Comparison of ENCODE assay signal across 8 mouse cellular contexts in genomic region chr1:156085770-156086169, GRCm38 (mm10). TPM values are rescaled to one million over a fixed set of nuclear protein-coding genes. Genes with fewer than 3 reads are reported as not detected.
DNase-seq lines count a peak whose midpoint lies in the region; ATAC-seq and TF ChIP-seq lines count a peak whose summit lies in the region.

No protein-coding gene starts in this region.

- TF ChIP-seq POLR2A in cortical plate, adult 2 months (IDR thresholded peaks at IDR 0.05; ENCODE audit: extremely low read depth, insufficient read depth, low read length) = no peak
- TF ChIP-seq POLR2A in limb, embryonic 14.5 days (IDR thresholded peaks at IDR 0.05; ENCODE audit: borderline replicate concordance, extremely low read depth, insufficient read depth, insufficient read length) = no peak

- no peak overlapping the region for H3K9ac ChIP-seq in limb, embryonic 11.5 days (ENCODE audit: low read length)
- H3K9ac ChIP-seq in limb, embryonic 14.5 days (ENCODE audit: low read depth, low read length, severe bottlenecking) = no peak overlapping the region

- H3K4me2 ChIP-seq in limb, embryonic 11.5 days (ENCODE audit: low read depth, severe bottlenecking) = no peak overlapping the region
- H3K4me2 ChIP-seq in limb, embryonic 14.5 days (replicated peaks; ENCODE audit: low read depth, low read length, severe bottlenecking) = no peak overlapping the region

- H3K27me3 ChIP-seq in limb, embryonic 11.5 days (ENCODE audit: control insufficient read depth, insufficient read depth, low read length) = no peaks in the 10 kb centered on the region
- H3K27me3 ChIP-seq in limb, embryonic 10.5 days (ENCODE audit: low read depth, poor library complexity, severe bottlenecking) = peaks cover 8% of the 10 kb centered on the region
- no peaks in the 10 kb centered on the region for H3K27me3 ChIP-seq in limb, embryonic 14.5 days (ENCODE audit: control insufficient read depth, insufficient read depth, low read length)

- no peaks in the 10 kb centered on the region for H3K9me3 ChIP-seq in limb, embryonic 11.5 days (ENCODE audit: control insufficient read depth, low read length)
- H3K9me3 ChIP-seq in limb, embryonic 10.5 days (replicated peaks) = no peaks in the 10 kb centered on the region
- no peaks in the 10 kb centered on the region for H3K9me3 ChIP-seq in limb, embryonic 14.5 days (ENCODE audit: control insufficient read depth, low read length)

- H3K27ac ChIP-seq in limb, embryonic 11.5 days (replicated peaks; ENCODE audit: low read depth, low read length) = no peak overlapping the region
- H3K27ac ChIP-seq in limb, embryonic 10.5 days = no peak overlapping the region
- H3K27ac ChIP-seq in cortical plate, adult 2 months (ENCODE audit: insufficient read depth, low read length) = no peak overlapping the region
- H3K27ac ChIP-seq in limb, embryonic 14.5 days (replicated peaks; ENCODE audit: low read depth, low read length) = no peak overlapping the region

- peaks cover 9% of the 10 kb centered on the region for H3K4me1 ChIP-seq in limb, embryonic 11.5 days (ENCODE audit: control insufficient read depth, insufficient read depth, low read length)
- peaks cover 15% of the 10 kb centered on the region for H3K4me1 ChIP-seq in limb, embryonic 10.5 days
- H3K4me1 ChIP-seq in cortical plate, adult 2 months (ENCODE audit: control insufficient read depth, insufficient read depth, low read length) = no peaks in the 10 kb centered on the region
- H3K4me1 ChIP-seq in limb, embryonic 14.5 days (ENCODE audit: control insufficient read depth, insufficient read depth, low read length) = no peaks in the 10 kb centered on the region

- 54% methylated on average over 5 of the region's 5 CpGs for WGBS in limb, embryonic 11.5 days
- WGBS in limb, embryonic 10.5 days = 69% methylated on average over 5 of the region's 5 CpGs
- 60% methylated on average over 5 of the region's 5 CpGs for WGBS in limb, embryonic 14.5 days

- no peak for ATAC-seq in limb, embryonic 11.5 days (ENCODE audit: insufficient number of reproducible peaks, low FRiP score, low TSS enrichment, low read depth)
- peak; percentile 41; the same call in 1 of the 2 replicates for ATAC-seq in limb, embryonic 14.5 days (ENCODE audit: low FRiP score, low read depth)
- ATAC-seq in neutrophil, adult 5-6 weeks (ENCODE audit: extremely low read depth, insufficient number of reproducible peaks, low FRiP score, poor library complexity, severe bottlenecking) = peak; percentile 55; the same call in 1 of the 2 replicates

- peak; percentile 67 for TF ChIP-seq CTCF in cortical plate, adult 2 months (IDR thresholded peaks at IDR 0.05; ENCODE audit: extremely low read depth, insufficient read depth, low read length)

- intact Hi-C loops in heart, postnatal 14 days (cut with DNase I) = loop anchor here (1.0 to 5.0 kb wide), 3 partner anchors 142 to 457 kb away; no protein-coding TSS in a partner anchor

- no peaks in the 10 kb centered on the region for H3K36me3 ChIP-seq in limb, embryonic 11.5 days (ENCODE audit: control insufficient read depth, insufficient read depth, low read length)
- no peaks in the 10 kb centered on the region for H3K36me3 ChIP-seq in limb, embryonic 10.5 days
- H3K36me3 ChIP-seq in limb, embryonic 14.5 days (ENCODE audit: control insufficient read depth, insufficient read depth, low read length) = no peaks in the 10 kb centered on the region

- peak; percentile 42 for DNase-seq in limb, embryonic 11.5 days (ENCODE audit: low spot score)
- no peak for DNase-seq in limb, embryonic 10.5 days (ENCODE audit: low spot score)
- DNase-seq in MN1 (ENCODE audit: low spot score) = peak; percentile 88
- peak; percentile 11 to 44 for DNase-seq in heart, postnatal 14 days
- DNase-seq in limb, embryonic 14.5 days (ENCODE audit: low spot score) = peak; percentile 85
- no peak for DNase-seq in yolk sac, embryonic 10.5 days (ENCODE audit: low spot score)

- no peak overlapping the region for H3K4me3 ChIP-seq in limb, embryonic 11.5 days (ENCODE audit: low read depth, low read length)
- no peak overlapping the region for H3K4me3 ChIP-seq in limb, embryonic 10.5 days
- no peak overlapping the region for H3K4me3 ChIP-seq in cortical plate, adult 2 months (ENCODE audit: insufficient read depth, low read length)
- H3K4me3 ChIP-seq in limb, embryonic 14.5 days (replicated peaks; ENCODE audit: low read length) = no peak overlapping the region

RNA-seq across cellular contexts. Expression of gene Tor1aip1, which starts 49.5 kb away (rescaled TPM):
- polyA plus RNA-seq in limb, embryonic 11.5 days (2014; fragmentation: Nextera tagmentation; extraction: Ambion mirVana) = 42.3 and 44.7 TPM in 2 replicates
- polyA plus RNA-seq in limb, embryonic 10.5 days (2016; fragmentation: Nextera tagmentation; extraction: Ambion mirVana) = 39.1 and 43.0 TPM in 2 replicates
- polyA plus RNA-seq in cortical plate, adult 2 months (2012; rRNA removed) = 17.9 and 18.2 TPM in 2 replicates
- total RNA-seq in heart, postnatal 14 days (2021) = 10 to 100 TPM; 70.8 to 74.8 TPM
- 22.4 and 27.2 TPM in 2 replicates for polyA plus RNA-seq in limb, embryonic 14.5 days (2012; rRNA removed)
- polyA plus RNA-seq in limb, embryonic 14.5 days (2014; fragmentation: Nextera tagmentation; extraction: Ambion mirVana) = 45.6 and 49.7 TPM in 2 replicates
- total RNA-seq in neutrophil, adult 5-6 weeks (2017) = 84.5 and 98.7 TPM in 2 replicates

RNA-seq across cellular contexts. Expression of gene Tor1aip2, which starts 50.6 kb away (rescaled TPM):
- polyA plus RNA-seq in limb, embryonic 11.5 days (2014; fragmentation: Nextera tagmentation; extraction: Ambion mirVana) = 130 and 136 TPM in 2 replicates
- 114 and 116 TPM in 2 replicates for polyA plus RNA-seq in limb, embryonic 10.5 days (2016; fragmentation: Nextera tagmentation; extraction: Ambion mirVana)
- polyA plus RNA-seq in cortical plate, adult 2 months (2012; rRNA removed) = 48.4 and 49.5 TPM in 2 replicates
- total RNA-seq in heart, postnatal 14 days (2021) = 10 to 100 TPM; 49.4 to 50.1 TPM
- polyA plus RNA-seq in limb, embryonic 14.5 days (2012; rRNA removed) = 94.4 and 107 TPM in 2 replicates
- polyA plus RNA-seq in limb, embryonic 14.5 days (2014; fragmentation: Nextera tagmentation; extraction: Ambion mirVana) = 121 and 123 TPM in 2 replicates
- total RNA-seq in neutrophil, adult 5-6 weeks (2017) = 53.5 and 59.8 TPM in 2 replicates

Comparison
In these comparisons a context has a peak if more than half of its experiments do, and no peak if none do; other contexts are left out.
1. DNase-seq: peak in limb, embryonic 11.5 days (single experiment), MN1 (single experiment), heart, postnatal 14 days (2 of 2) and limb, embryonic 14.5 days (single experiment); none in limb, embryonic 10.5 days (single experiment) and yolk sac, embryonic 10.5 days (single experiment).